Mouse (Mus musculus): ENCODE data around the gene Cd101. TPM values are rescaled to one million over a fixed set of nuclear protein-coding genes. Genes with fewer than 3 reads are reported as not detected.
A peak's percentile ranks its signal among the peaks of the same experiment; 100 is the strongest.

Cd101 gene
- polyA plus RNA-seq, 1 experiment: 1.4 TPM

- Histone ChIP-seq H3K36me3 (ENCODE audit: control insufficient read depth, insufficient read depth, low read length) (peaks cover 30% of the 10 kb centered on the region), H3K27me3 (ENCODE audit: control insufficient read depth, insufficient read depth, low read length) (no peaks in the 10 kb centered on the region), H3K4me3 (ENCODE audit: control insufficient read depth, insufficient read depth, low read length) (no peak overlapping the region), H3K27ac (ENCODE audit: control insufficient read depth, insufficient read depth, low read length) (no peak overlapping the region), H3K4me1 (replicated peaks; ENCODE audit: control insufficient read depth, insufficient read depth, low read length) (no peaks in the 10 kb centered on the region)
- TF ChIP-seq POLR2A (IDR thresholded peaks at IDR 0.05; ENCODE audit: control insufficient read depth, extremely low read depth, insufficient read depth, low read length, poor library complexity): no peak
- no peak for TF ChIP-seq CTCF (IDR thresholded peaks at IDR 0.05; ENCODE audit: borderline replicate concordance, control insufficient read depth, extremely low read depth, insufficient read depth, low read length, poor library complexity)
- 92% methylated on average over 14 of the region's 14 CpGs for WGBS
- DNase-seq: peak; percentile 33
Measured at GRCm38 (mm10) chr3:100963849-100964542, 65.4 kb downstream of the Cd101 start.

GRCm38 (mm10) chr3:100961501-100961900, 67.9 kb downstream of the Cd101 start:
- no peak for DNase-seq
- no peaks in the 10 kb centered on the region for H3K4me1 ChIP-seq (replicated peaks; ENCODE audit: control insufficient read depth, insufficient read depth, low read length)
- H3K36me3 ChIP-seq (ENCODE audit: control insufficient read depth, insufficient read depth, low read length): peaks cover 39% of the 10 kb centered on the region
- no peak overlapping the region for H3K4me3 ChIP-seq (ENCODE audit: control insufficient read depth, insufficient read depth, low read length)
- TF ChIP-seq CTCF (IDR thresholded peaks at IDR 0.05; ENCODE audit: borderline replicate concordance, control insufficient read depth, extremely low read depth, insufficient read depth, low read length, poor library complexity): no peak
- no peak for TF ChIP-seq POLR2A (IDR thresholded peaks at IDR 0.05; ENCODE audit: control insufficient read depth, extremely low read depth, insufficient read depth, low read length, poor library complexity)
- no peak overlapping the region for H3K27ac ChIP-seq (ENCODE audit: control insufficient read depth, insufficient read depth, low read length)
- no peaks in the 10 kb centered on the region for H3K27me3 ChIP-seq (ENCODE audit: control insufficient read depth, insufficient read depth, low read length)
- 95% methylated on average over 7 of the region's 7 CpGs for WGBS

- no peak for DNase-seq
- Histone ChIP-seq H3K4me1 (replicated peaks; ENCODE audit: control insufficient read depth, insufficient read depth, low read length) (no peaks in the 10 kb centered on the region), H3K27me3 (ENCODE audit: control insufficient read depth, insufficient read depth, low read length) (no peaks in the 10 kb centered on the region), H3K27ac (ENCODE audit: control insufficient read depth, insufficient read depth, low read length) (no peak overlapping the region), H3K36me3 (ENCODE audit: control insufficient read depth, insufficient read depth, low read length) (peaks cover 41% of the 10 kb centered on the region), H3K4me3 (ENCODE audit: control insufficient read depth, insufficient read depth, low read length) (no peak overlapping the region)
- no peak for TF ChIP-seq CTCF (IDR thresholded peaks at IDR 0.05; ENCODE audit: borderline replicate concordance, control insufficient read depth, extremely low read depth, insufficient read depth, low read length, poor library complexity)
- TF ChIP-seq POLR2A (IDR thresholded peaks at IDR 0.05; ENCODE audit: control insufficient read depth, extremely low read depth, insufficient read depth, low read length, poor library complexity): no peak
- 96% methylated on average over 5 of the region's 5 CpGs for WGBS
Measured at GRCm38 (mm10) chr3:100961007-100961406, 68.3 kb downstream of the Cd101 start.

DNA sequence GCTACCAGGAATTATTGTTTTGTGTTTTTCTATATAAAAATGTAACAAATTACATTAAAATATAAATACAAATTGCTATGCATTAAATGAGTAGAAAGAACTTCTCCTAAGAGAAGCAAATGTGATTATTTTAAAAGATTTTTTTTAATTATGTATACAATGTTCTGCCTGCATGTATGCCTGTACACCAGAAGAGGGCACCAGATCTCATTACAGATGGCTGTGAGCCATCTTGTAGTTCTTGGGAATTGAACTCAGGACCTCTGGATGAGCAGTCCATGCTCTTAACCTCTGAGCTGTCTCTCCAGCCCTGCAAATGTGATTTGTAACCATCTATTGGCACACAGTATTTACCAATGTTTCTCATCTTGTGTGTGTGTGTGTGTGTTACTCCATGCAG, 74.7 kb downstream of the Cd101 start:
- H3K27ac ChIP-seq (ENCODE audit: control insufficient read depth, insufficient read depth, low read length): no peak overlapping the region
- H3K4me3 ChIP-seq (ENCODE audit: control insufficient read depth, insufficient read depth, low read length): no peak overlapping the region
- DNase-seq: no peak
- H3K4me1 ChIP-seq (replicated peaks; ENCODE audit: control insufficient read depth, insufficient read depth, low read length): no peaks in the 10 kb centered on the region
- no peaks in the 10 kb centered on the region for H3K27me3 ChIP-seq (ENCODE audit: control insufficient read depth, insufficient read depth, low read length)
- no peak for TF ChIP-seq POLR2A (IDR thresholded peaks at IDR 0.05; ENCODE audit: control insufficient read depth, extremely low read depth, insufficient read depth, low read length, poor library complexity)
- TF ChIP-seq CTCF (IDR thresholded peaks at IDR 0.05; ENCODE audit: borderline replicate concordance, control insufficient read depth, extremely low read depth, insufficient read depth, low read length, poor library complexity): no peak
- H3K36me3 ChIP-seq (ENCODE audit: control insufficient read depth, insufficient read depth, low read length): peaks cover 49% of the 10 kb centered on the region

DNA sequence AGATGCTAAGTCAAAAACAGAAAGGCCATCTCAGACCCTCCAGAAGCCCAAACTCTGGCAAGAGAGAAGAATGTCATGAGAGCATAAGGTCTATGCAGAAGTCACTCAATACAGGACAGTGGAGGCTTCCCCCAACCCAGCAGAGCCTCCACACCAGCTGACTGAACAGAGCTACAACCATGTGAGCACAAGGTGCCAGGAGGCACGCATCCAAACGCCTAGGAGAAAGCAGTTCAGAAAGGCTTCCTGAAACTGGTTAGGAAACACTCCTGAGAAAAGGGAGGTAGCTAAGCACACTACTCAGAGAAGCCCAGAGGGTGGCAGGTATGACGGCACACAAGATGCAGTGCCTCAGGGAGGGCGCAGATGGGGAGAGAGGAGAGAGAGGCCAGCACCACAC, 77.8 kb downstream of the Cd101 start:
- no peaks in the 10 kb centered on the region for H3K27me3 ChIP-seq (ENCODE audit: control insufficient read depth, insufficient read depth, low read length)
- H3K4me1 ChIP-seq (replicated peaks; ENCODE audit: control insufficient read depth, insufficient read depth, low read length): no peaks in the 10 kb centered on the region
- WGBS: 97% methylated on average over 4 of the region's 4 CpGs
- peaks cover 62% of the 10 kb centered on the region for H3K36me3 ChIP-seq (ENCODE audit: control insufficient read depth, insufficient read depth, low read length)
- no peak for DNase-seq
- no peak for TF ChIP-seq POLR2A (IDR thresholded peaks at IDR 0.05; ENCODE audit: control insufficient read depth, extremely low read depth, insufficient read depth, low read length, poor library complexity)
- no peak for TF ChIP-seq CTCF (IDR thresholded peaks at IDR 0.05; ENCODE audit: borderline replicate concordance, control insufficient read depth, extremely low read depth, insufficient read depth, low read length, poor library complexity)
- no peak overlapping the region for H3K27ac ChIP-seq (ENCODE audit: control insufficient read depth, insufficient read depth, low read length)
- no peak overlapping the region for H3K4me3 ChIP-seq (ENCODE audit: control insufficient read depth, insufficient read depth, low read length)

DNA sequence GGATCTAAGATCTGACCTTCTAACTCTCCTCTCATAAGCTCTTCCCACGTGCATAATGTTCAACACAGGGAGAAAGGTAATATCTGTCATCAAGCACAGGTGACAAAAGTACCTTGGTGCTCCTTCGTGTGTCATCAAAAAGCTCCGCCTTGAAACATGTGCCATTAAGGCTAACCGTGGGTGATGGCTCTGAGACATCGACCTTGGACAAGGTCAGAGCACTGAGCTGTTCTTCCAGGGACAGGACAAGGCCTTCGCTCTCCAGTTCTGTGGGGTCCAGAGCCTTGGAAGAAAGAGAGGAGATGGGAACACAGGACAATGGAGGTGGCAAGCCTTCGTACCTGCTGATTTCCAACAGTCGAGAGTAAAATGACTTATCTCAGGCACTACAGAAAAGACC, 82.1 kb downstream of the Cd101 start:
- no peak overlapping the region for H3K27ac ChIP-seq (ENCODE audit: control insufficient read depth, insufficient read depth, low read length)
- H3K36me3 ChIP-seq (ENCODE audit: control insufficient read depth, insufficient read depth, low read length): peaks cover 75% of the 10 kb centered on the region
- DNase-seq: no peak
- TF ChIP-seq CTCF (IDR thresholded peaks at IDR 0.05; ENCODE audit: borderline replicate concordance, control insufficient read depth, extremely low read depth, insufficient read depth, low read length, poor library complexity) (no peak), POLR2A (IDR thresholded peaks at IDR 0.05; ENCODE audit: control insufficient read depth, extremely low read depth, insufficient read depth, low read length, poor library complexity) (no peak)
- no peaks in the 10 kb centered on the region for H3K27me3 ChIP-seq (ENCODE audit: control insufficient read depth, insufficient read depth, low read length)
- no peak overlapping the region for H3K4me3 ChIP-seq (ENCODE audit: control insufficient read depth, insufficient read depth, low read length)
- 98% methylated on average over 8 of the region's 8 CpGs for WGBS
- H3K4me1 ChIP-seq (replicated peaks; ENCODE audit: control insufficient read depth, insufficient read depth, low read length): no peaks in the 10 kb centered on the region

Other genes starting within 250 kb of the Cd101 start
- gene Vtcn1, start 204.1 kb downstream of the Cd101 start, polyA plus RNA-seq (2012; rRNA removed): 0.05 and 0.11 TPM in 2 replicates
- 3.0 and 3.2 TPM in 2 replicates for gene Trim45, start 107.4 kb downstream of the Cd101 start, polyA plus RNA-seq (2012; rRNA removed)
- gene Ttf2, start 59.9 kb downstream of the Cd101 start, polyA plus RNA-seq (2012; rRNA removed): 9.4 and 13.1 TPM in 2 replicates
- 7.9 and 8.0 TPM in 2 replicates for gene Ptgfrn, start 80.7 kb upstream of the Cd101 start, polyA plus RNA-seq (2012; rRNA removed)